Mouse (Mus musculus) heart, adult 2 months (tissue): ENCODE data around the gene Acsm4.

ENCODE experiments used
- CTCF ChIP-seq: fragments of 200-600 bp; IDR thresholded peaks from 2 replicates; pipeline ENCODE4 v1.8.1; 2022; ENCODE audit warnings: antibody characterized with exemption, mild to moderate bottlenecking, moderate library complexity
- POLR2A ChIP-seq: fragments of 200-500 bp; IDR thresholded peaks from 2 replicates; pipeline ENCODE4 v1.6.1; 2011; ENCODE audit warnings: mild to moderate bottlenecking, low read depth, low read length, control low read depth; ENCODE audit not compliant: insufficient read depth

GRCm38 (mm10) chr7:119673465-119673864 is 16.4 kb upstream of the Acsm4 start:
- TF ChIP-seq POLR2A (no peak), CTCF (peak; percentile 80)
